Mouse (Mus musculus): ENCODE results near the gene Rps26.

DNA sequence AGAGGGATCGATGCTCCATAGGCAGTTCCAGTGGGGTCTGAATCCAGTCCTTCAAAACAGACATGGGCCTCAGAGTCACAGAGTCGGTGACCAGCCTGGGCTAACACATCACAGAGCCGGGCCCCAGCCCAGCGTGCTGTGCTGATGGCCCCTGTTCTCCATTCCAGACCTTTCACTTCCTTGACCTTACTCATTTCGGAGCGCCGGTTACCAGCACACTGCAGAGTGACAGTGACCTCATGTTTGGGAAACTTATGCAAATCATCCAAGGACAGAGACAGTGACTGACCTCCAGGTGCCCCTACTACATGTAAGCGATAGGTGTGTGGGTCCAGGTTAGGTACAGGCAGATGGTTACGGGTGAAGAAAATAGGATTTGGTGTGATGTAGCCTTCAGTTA is 44.6 kb upstream of the Rps26 start:
- no peak for TF ChIP-seq EP300 (IDR thresholded peaks at IDR 0.05; ENCODE audit: insufficient read depth, low read depth, low read length)
- no peak for TF ChIP-seq CTCF (IDR thresholded peaks at IDR 0.05)

Measured in heart, adult 2 months (tissue).